Mouse (Mus musculus) lung, postnatal 0 days (tissue): ENCODE results near the gene 9130213A22Rik.

Source experiments
- CTCF ChIP-seq: IDR thresholded peaks from 2 replicates; pipeline ENCODE4 v1.5.1; 2016; ENCODE audit warnings: antibody characterized with exemption, mild to moderate bottlenecking
- EP300 ChIP-seq: IDR thresholded peaks from 2 replicates; pipeline ENCODE4 v1.6.1; 2016; ENCODE audit warnings: antibody characterized with exemption, mild to moderate bottlenecking, control low read depth

GRCm38 (mm10) chr11:69073951-69074775, 48.2 kb downstream of the 9130213A22Rik start:
- TF ChIP-seq CTCF (no peak), EP300 (no peak)
